ENCODE assay signal across 14 mouse cellular contexts in genomic region chr7:80935834-80936233, GRCm38 (mm10). TPM values are rescaled to one million over a fixed set of nuclear protein-coding genes. Genes with fewer than 3 reads are reported as not detected.
"Had no signal": no experiment of that assay in that cellular context is flagged by ENCODE, and none has a peak within 500 bp of the region (broad histone marks: within the 10 kb centered on the region; RNA-seq: fewer than 3 reads in every experiment).

No protein-coding gene starts in this region.

- H3K27me3 ChIP-seq: lung, embryonic 15.5 days; megakaryocyte, embryonic 14.5 days; midbrain, embryonic 13.5 days; midbrain, embryonic 15.5 days; neural tube, embryonic 12.5 days; stomach, embryonic 15.5 days had no signal

- H3K9me3 ChIP-seq: lung, embryonic 15.5 days; megakaryocyte, embryonic 14.5 days; midbrain, embryonic 13.5 days; midbrain, embryonic 15.5 days; neural tube, embryonic 12.5 days; stomach, embryonic 15.5 days had no signal

- ATAC-seq: midbrain, embryonic 13.5 days; midbrain, embryonic 15.5 days had no signal

- H3K4me1 ChIP-seq: lung, embryonic 15.5 days; midbrain, embryonic 13.5 days; midbrain, embryonic 15.5 days; neural tube, embryonic 12.5 days; stomach, embryonic 15.5 days had no signal

- DNase-seq: lung, adult 2 months; lung, postnatal 14 days; lung, postnatal 36 days; right cerebral cortex, postnatal 14 days; thymus, adult 2 months had no signal

- H3K4me2 ChIP-seq: lung, embryonic 15.5 days; midbrain, embryonic 11.5 days; midbrain, embryonic 13.5 days; midbrain, embryonic 15.5 days; neural tube, embryonic 12.5 days; stomach, embryonic 15.5 days had no signal

- H3K9ac ChIP-seq: lung, embryonic 15.5 days; midbrain, embryonic 13.5 days; midbrain, embryonic 15.5 days; neural tube, embryonic 12.5 days; stomach, embryonic 15.5 days had no signal

- H3K27ac ChIP-seq: lung, embryonic 15.5 days; macrophage; midbrain, embryonic 13.5 days; midbrain, embryonic 15.5 days; neural tube, embryonic 12.5 days; stomach, embryonic 15.5 days; stomach, postnatal 0 days had no signal

- H3K4me3 ChIP-seq: lung, embryonic 15.5 days; megakaryocyte, embryonic 14.5 days; midbrain, embryonic 13.5 days; midbrain, embryonic 15.5 days; neural tube, embryonic 12.5 days; stomach, embryonic 15.5 days had no signal

RNA-seq across cellular contexts. Expression of gene Nmb, which starts 31.0 kb away (rescaled TPM):
- polyA plus RNA-seq: macrophage had no signal
